Mouse (Mus musculus) heart, adult 18-20 months (tissue): ENCODE results near the gene Cma1. TPM values are rescaled to one million over a fixed set of nuclear protein-coding genes. Genes with fewer than 3 reads are reported as not detected.

Source experiments
- total RNA-seq, 2 experiments: library from RNA; stranded (reverse); gene quantifications; 2 replicates each; pipeline ENCODE4 v1.2.3; 2021

The Cma1 gene
- total RNA-seq, 2 experiments from 2014 or later, result 1.6 to 2.5 TPM

Other genes starting within 250 kb of the Cma1 start
- under 1 TPM; 0.25 to 0.44 TPM for gene Tgm1, start 230.7 kb downstream of the Cma1 start, total RNA-seq
- 10 to 100 TPM; 14.8 to 15.8 TPM for gene Rabggta, start 222.4 kb downstream of the Cma1 start, total RNA-seq
- 10 to 100 TPM; 39.8 to 42.6 TPM for gene Dhrs1, start 199.0 kb downstream of the Cma1 start, total RNA-seq
- gene Nop9, start 199.0 kb downstream of the Cma1 start, total RNA-seq, result 10 to 100 TPM in 1 of 2 experiments, 1 to 10 TPM in 1; 7.7 to 11.9 TPM
- 1 to 10 TPM; 2.0 TPM for gene Cideb, start 186.2 kb downstream of the Cma1 start, total RNA-seq
- under 1 TPM; 0.21 to 0.25 TPM for gene Ltb4r2, start 183.2 kb downstream of the Cma1 start, total RNA-seq
- under 1 TPM; 0.25 to 0.41 TPM for gene Ltb4r1, start 178.7 kb downstream of the Cma1 start, total RNA-seq
- 10 to 100 TPM; 15.7 to 17.3 TPM for gene Adcy4, start 160.6 kb downstream of the Cma1 start, total RNA-seq
- 1 to 10 TPM; 1.6 to 2.9 TPM for gene Ripk3, start 155.8 kb downstream of the Cma1 start, total RNA-seq
- gene Nfatc4, start 121.5 kb downstream of the Cma1 start, total RNA-seq, result 1 to 10 TPM; 2.5 to 4.0 TPM
- 1 to 10 TPM; 7.2 to 7.4 TPM for gene Nynrin, start 90.7 kb downstream of the Cma1 start, total RNA-seq
- gene Cbln3, start 60.3 kb downstream of the Cma1 start, total RNA-seq, result not detected
- gene Khnyn, start 59.7 kb downstream of the Cma1 start, total RNA-seq, result 10 to 100 TPM in 1 of 2 experiments, 1 to 10 TPM in 1; 8.6 to 10.0 TPM
- 100 to 1,000 TPM; 119 to 138 TPM for gene Sdr39u1, start 44.4 kb downstream of the Cma1 start, total RNA-seq
- gene Cma2, start 6.3 kb upstream of the Cma1 start, total RNA-seq, result not detected
- gene Mcpt1, start 73.3 kb upstream of the Cma1 start, total RNA-seq, result not detected
- not detected for gene Mcpt9, start 85.8 kb upstream of the Cma1 start, total RNA-seq
- not detected for gene Mcpt2, start 97.4 kb upstream of the Cma1 start, total RNA-seq
- gene Mcpt4, start 117.6 kb upstream of the Cma1 start, total RNA-seq, result 1 to 10 TPM; 1.3 to 1.6 TPM
- gene Mcpt8, start 140.6 kb upstream of the Cma1 start, total RNA-seq, result not detected
- gene Ctsg, start 157.9 kb upstream of the Cma1 start, total RNA-seq, result not detected
- gene Gzme, start 175.9 kb upstream of the Cma1 start, total RNA-seq, result not detected
- not detected for gene Gzmd, start 187.9 kb upstream of the Cma1 start, total RNA-seq
- not detected for gene Gzmg, start 214.9 kb upstream of the Cma1 start, total RNA-seq
- gene Gzmn, start 229.9 kb upstream of the Cma1 start, total RNA-seq, result not detected